Mouse (Mus musculus): ENCODE measurements around the gene Zfp189.

DNA sequence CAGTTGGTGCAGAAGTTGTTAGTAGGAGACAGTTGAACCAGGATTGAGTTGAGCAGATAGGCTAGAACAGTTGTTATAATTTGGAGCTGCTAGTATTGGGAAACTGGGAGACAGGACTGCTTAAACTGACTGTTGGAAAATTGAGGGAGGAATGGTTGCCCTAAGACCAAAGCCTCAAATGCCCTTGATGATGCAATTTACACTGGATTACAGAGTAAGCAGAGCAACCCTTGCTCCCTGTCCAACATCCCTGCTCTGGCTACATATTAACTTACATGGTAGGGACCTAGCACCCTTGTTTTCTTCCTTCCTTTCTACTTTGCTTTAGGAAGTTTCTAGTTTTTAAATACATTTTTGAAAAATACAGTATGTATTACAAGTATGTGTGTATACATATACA, 35.5 kb upstream of the Zfp189 start:
- TF ChIP-seq CTCF (IDR thresholded peaks at IDR 0.05; ENCODE audit: low read depth) (no peak), EP300 (optimal IDR thresholded peaks at IDR 0.05) (no peak)
